Mouse (Mus musculus) megakaryocyte, embryonic 14.5 days (primary cell): ENCODE data around the gene Eps8l1. TPM values are rescaled to one million over a fixed set of nuclear protein-coding genes. Genes with fewer than 3 reads are reported as not detected.
"Not testable (repeated sequence)": the region's sequence is repeated elsewhere in the genome, so short reads cannot be mapped to it uniquely, and the experiment has no call there.

ENCODE experiments used
- H3K27me3 ChIP-seq: replicated peaks from 2 replicates; pipeline ENCODE3; 2012; ENCODE audit warnings: inconsistent platforms
- H3K36me3 ChIP-seq: replicated peaks from 2 replicates; pipeline ENCODE3; 2012; ENCODE audit warnings: low read length, inconsistent platforms, mixed read lengths
- H3K4me1 ChIP-seq: 2 replicates; pipeline ENCODE4 v1.6.1; 2012; ENCODE audit warnings: inconsistent platforms
- H3K4me3 ChIP-seq: replicated peaks from 2 replicates; pipeline ENCODE3; 2012; ENCODE audit warnings: moderate library complexity, mild to moderate bottlenecking, inconsistent platforms
- H3K9me3 ChIP-seq: 2 replicates; pipeline ENCODE4 v1.6.1; 2012; ENCODE audit warnings: inconsistent platforms
- FLI1 ChIP-seq: IDR thresholded peaks from 2 replicates; pipeline ENCODE4 v1.6.1; 2012; ENCODE audit warnings: low read length, inconsistent platforms, mixed read lengths
- GATA1 ChIP-seq: IDR thresholded peaks from 3 replicates; pipeline ENCODE4 v1.6.1; 2012; ENCODE audit warnings: mixed read lengths, low read length, inconsistent platforms, borderline replicate concordance
- polyA plus RNA-seq: library from polyadenylated mRNA; stranded (reverse); fragments of >175 nt; gene quantifications from 2 replicates; pipeline ENCODE4 v1.2.3, GENCODE M21; 2012; ENCODE audit warnings: low replicate concordance; ENCODE audit not compliant: insufficient read depth

Eps8l1 gene
- polyA plus RNA-seq, result not detected in 2 replicates

- Histone ChIP-seq H3K36me3 (no peaks in the 10 kb centered on the region), H3K27me3 (peaks cover 37% of the 10 kb centered on the region), H3K9me3 (no peaks in the 10 kb centered on the region), H3K4me1 (peaks cover 13% of the 10 kb centered on the region), H3K4me3 (no peak within 1 kb of the TSS)
- TF ChIP-seq FLI1 (no peak), GATA1 (no peak)
These were observed at the start of gene Eps8l1 for GRCm38 (mm10) chr7:4460576-4461434. TSS of gene Eps8l1 (plus strand) at chr7:4460674.

GRCm38 (mm10) chr7:4412406-4412805 lies 48.1 kb upstream of the Eps8l1 start:
- H3K27me3 ChIP-seq, H3K4me3 ChIP-seq, H3K36me3 ChIP-seq, H3K9me3 ChIP-seq, H3K4me1 ChIP-seq: not testable (repeated sequence)

DNA sequence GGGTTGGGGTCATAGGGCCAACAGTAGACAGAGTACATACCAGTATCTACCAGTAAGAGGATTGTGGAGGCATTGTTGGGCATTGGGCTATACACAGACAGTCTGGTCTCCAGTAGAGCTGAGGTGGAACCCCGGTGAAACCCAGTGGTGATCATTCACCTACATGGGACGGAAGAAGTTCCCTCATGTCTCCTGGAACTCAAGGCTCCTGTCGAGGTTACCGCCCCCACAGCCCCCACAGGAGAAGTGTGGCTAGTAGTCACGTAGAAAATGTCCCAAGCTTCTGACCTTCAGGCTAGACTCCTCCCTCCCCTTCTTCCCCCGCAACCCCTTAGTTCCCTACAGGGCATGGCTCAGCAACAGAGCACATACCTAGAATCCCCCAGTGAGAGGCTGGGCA lies 40.8 kb upstream of the Eps8l1 start:
- no peaks in the 10 kb centered on the region for H3K27me3 ChIP-seq
- H3K36me3 ChIP-seq, result peaks cover 19% of the 10 kb centered on the region
- peaks cover 47% of the 10 kb centered on the region for H3K4me1 ChIP-seq
- H3K9me3 ChIP-seq, result peaks cover 8% of the 10 kb centered on the region
- no peak overlapping the region for H3K4me3 ChIP-seq
- TF ChIP-seq FLI1, result no peak
- TF ChIP-seq GATA1, result no peak

- Histone ChIP-seq H3K4me3 (no peak overlapping the region), H3K27me3 (no peaks in the 10 kb centered on the region), H3K9me3 (peaks cover 8% of the 10 kb centered on the region), H3K36me3 (peaks cover 19% of the 10 kb centered on the region), H3K4me1 (peaks cover 52% of the 10 kb centered on the region)
- TF ChIP-seq GATA1 (no peak), FLI1 (no peak)
These were observed 40.2 kb upstream of the Eps8l1 start for GRCm38 (mm10) chr7:4420230-4420629.

GRCm38 (mm10) chr7:4427161-4427912 lies 33.1 kb upstream of the Eps8l1 start:
- H3K27me3 ChIP-seq, result no peaks in the 10 kb centered on the region
- peaks cover 70% of the 10 kb centered on the region for H3K4me1 ChIP-seq
- H3K36me3 ChIP-seq, result peaks cover 71% of the 10 kb centered on the region
- peaks cover 5% of the 10 kb centered on the region for H3K9me3 ChIP-seq
- TF ChIP-seq GATA1, result no peak
- no peak for TF ChIP-seq FLI1
- no peak overlapping the region for H3K4me3 ChIP-seq

DNA sequence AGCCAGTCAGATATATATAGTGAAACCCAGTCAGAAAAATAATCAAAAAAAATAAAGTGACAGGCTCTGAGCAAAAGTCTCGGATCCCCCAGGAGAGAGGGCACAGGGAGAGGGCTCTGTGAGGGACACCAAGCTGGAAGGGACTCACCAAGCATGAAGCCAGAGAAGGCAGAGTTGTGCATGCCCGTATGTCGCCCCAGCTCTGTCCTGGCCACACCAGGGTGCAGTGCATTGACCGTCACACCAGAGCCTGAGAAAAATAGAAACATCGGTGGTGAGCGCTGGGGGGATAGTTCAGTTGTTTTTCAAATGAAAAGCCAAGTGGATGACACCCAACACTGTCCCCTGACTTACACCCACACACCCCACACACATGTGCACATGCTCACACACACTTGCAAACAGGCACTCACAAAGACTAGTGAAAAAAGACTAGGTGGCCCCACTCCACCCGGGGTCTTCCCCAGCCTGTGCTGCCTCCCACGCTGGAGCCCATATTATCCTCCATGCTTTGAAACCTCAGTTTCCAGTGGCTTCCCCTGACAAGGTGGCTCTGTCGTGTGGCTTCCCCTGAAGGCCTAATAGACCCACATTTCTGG lies 30.1 kb upstream of the Eps8l1 start:
- peaks cover 91% of the 10 kb centered on the region for H3K36me3 ChIP-seq
- H3K4me3 ChIP-seq, result no peak overlapping the region
- TF ChIP-seq GATA1 (no peak), FLI1 (no peak)

DNA sequence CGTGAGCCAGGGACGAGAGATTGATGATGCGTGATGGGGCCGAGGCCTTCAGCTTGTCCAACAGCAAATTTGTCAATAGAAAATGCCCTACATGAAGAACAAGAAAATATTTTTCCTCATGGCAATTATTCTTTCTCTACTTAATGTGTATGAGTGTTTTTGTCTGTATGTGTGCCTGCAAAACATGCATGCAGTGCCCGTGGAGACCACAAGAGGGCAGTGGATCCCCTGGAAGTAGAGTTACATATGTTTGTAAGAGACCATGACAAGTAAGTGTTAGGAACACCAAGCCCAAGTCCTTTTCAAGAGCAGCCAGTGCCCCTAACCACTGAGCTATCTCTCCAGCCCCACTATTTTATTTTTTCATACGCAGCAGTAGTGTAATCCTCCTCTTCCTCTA lies 28.9 kb upstream of the Eps8l1 start:
- peaks cover 30% of the 10 kb centered on the region for H3K4me1 ChIP-seq
- no peak overlapping the region for H3K4me3 ChIP-seq
- no peaks in the 10 kb centered on the region for H3K27me3 ChIP-seq
- TF ChIP-seq GATA1 (no peak), FLI1 (no peak)
- H3K36me3 ChIP-seq, result peaks cover 92% of the 10 kb centered on the region
- H3K9me3 ChIP-seq, result peaks cover 7% of the 10 kb centered on the region

More for the DNA sequence above, 30.1 kb upstream of the Eps8l1 start:
- Histone ChIP-seq H3K27me3 (no peaks in the 10 kb centered on the region), H3K4me1 (peaks cover 42% of the 10 kb centered on the region), H3K9me3 (peaks cover 7% of the 10 kb centered on the region)

- Histone ChIP-seq H3K4me1 (peaks cover 25% of the 10 kb centered on the region), H3K27me3 (no peaks in the 10 kb centered on the region), H3K9me3 (peaks cover 7% of the 10 kb centered on the region), H3K4me3 (no peak overlapping the region), H3K36me3 (peaks cover 93% of the 10 kb centered on the region)
- TF ChIP-seq GATA1 (no peak), FLI1 (no peak)
These were observed 28.4 kb upstream of the Eps8l1 start for GRCm38 (mm10) chr7:4432026-4432425.

- Histone ChIP-seq H3K36me3 (peaks cover 89% of the 10 kb centered on the region), H3K9me3 (no peaks in the 10 kb centered on the region; the same call in 1 of the 2 replicates), H3K4me1 (peaks cover 11% of the 10 kb centered on the region), H3K27me3 (no peaks in the 10 kb centered on the region), H3K4me3 (no peak overlapping the region)
- no peak for TF ChIP-seq GATA1
- TF ChIP-seq FLI1, result no peak
These were observed 22.8 kb upstream of the Eps8l1 start for GRCm38 (mm10) chr7:4437721-4438120.
